Mouse (Mus musculus) splenic B cell, adult 2 months (primary cell): ENCODE results near the gene Strap.

ENCODE experiments used
- DNase-seq: peaks from one replicate; pipeline ENCODE4 v3.0.0-alpha.2; 2011; ENCODE audit warnings: low read depth, low spot score
- H3K27me3 ChIP-seq: 2 replicates; pipeline ENCODE4 v1.6.1; 2012; ENCODE audit warnings: mild to moderate bottlenecking, low read length, moderate library complexity, mixed read lengths; ENCODE audit not compliant: control insufficient read depth, poor library complexity, insufficient read depth, severe bottlenecking
- H3K36me3 ChIP-seq: 2 replicates; pipeline ENCODE4 v1.6.1; 2012; ENCODE audit warnings: mild to moderate bottlenecking, low read length, moderate library complexity, mixed read lengths; ENCODE audit not compliant: control insufficient read depth, poor library complexity, insufficient read depth, severe bottlenecking

The Strap gene

DNA sequence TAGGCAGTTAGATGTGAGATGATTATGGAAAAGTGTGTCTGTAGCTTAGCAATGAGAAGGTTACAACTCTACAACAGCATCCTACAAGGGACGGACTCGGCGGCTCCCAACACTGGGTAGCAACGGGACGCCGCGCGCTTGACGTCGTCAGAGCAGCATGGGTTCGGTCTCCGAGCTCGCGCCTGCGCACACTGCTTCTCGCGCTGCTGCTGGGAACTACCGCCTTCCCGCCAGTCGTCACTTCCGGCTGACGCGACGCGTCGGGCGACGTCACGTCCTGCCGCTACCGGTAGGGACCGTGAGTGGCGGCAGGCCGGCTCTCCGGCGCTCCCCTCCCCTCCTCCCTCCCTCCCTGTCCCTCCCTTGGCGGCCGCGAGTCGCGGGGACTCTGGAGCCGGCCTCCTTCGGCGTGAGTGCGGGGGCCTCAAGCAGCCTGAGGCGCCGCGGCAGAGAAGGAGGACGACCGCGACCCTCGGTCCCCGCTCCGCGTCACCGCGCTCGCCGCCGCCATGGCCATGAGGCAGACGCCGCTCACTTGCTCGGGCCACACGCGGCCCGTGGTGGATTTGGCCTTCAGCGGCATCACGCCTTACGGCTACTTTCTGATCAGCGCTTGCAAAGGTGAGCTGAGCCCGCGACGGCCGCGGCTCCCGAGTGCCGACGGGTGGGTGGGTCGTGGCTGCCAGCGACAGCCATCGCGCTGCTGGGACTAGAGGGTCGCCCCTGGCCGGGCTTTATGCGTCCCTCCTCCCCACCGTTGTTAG, at the start of gene Strap:
Gene Strap, plus strand, starts transcription at position 233 of the 764 bp plus-strand sequence.
- peak; percentile 99 for DNase-seq
- no peaks in the 10 kb centered on the region for H3K27me3 ChIP-seq
- H3K36me3 ChIP-seq, result peaks cover 4% of the 10 kb centered on the region; the same call in 1 of the 2 replicates

DNA sequence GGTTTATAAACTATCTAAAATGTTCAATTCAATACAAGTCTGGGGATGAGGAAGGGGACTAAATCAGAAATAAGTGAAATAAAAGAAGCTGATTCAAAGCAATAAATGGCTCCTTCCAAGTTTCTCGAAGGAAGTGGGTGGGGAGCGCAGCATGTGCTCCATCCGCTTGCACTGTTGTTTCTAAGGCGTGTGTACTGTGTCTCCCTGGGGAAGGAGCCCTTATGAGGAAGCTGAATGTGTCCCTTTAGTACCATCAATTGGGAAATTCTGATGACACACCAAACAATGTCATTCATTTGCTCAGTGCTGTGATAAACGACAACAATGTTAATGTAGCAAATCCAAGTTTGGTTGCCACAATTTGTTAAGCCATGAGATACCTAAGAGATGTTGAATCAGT, 47.2 kb upstream of the Strap start:
- Histone ChIP-seq H3K27me3 (no peaks in the 10 kb centered on the region), H3K36me3 (no peaks in the 10 kb centered on the region)
- DNase-seq, result no peak

DNA sequence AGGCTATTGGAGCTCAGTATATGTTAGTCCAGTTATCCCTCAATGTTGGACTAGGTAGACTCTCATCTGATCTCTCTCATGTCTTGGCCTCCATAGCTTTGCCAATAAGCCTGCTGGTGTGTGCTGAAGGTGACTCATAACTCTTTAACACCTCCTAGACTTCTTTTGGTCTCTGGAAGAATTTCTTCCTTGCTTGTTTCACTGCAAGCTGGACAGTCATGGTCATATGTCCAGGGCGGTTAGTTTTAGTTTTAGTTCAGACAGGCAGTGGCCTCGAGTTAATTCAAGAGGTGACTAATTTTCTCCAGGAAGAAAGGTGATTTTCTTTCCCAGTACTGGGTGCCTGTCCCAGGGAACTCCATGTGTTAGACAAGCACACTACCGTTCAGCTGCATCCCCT, 46.8 kb upstream of the Strap start:
- no peaks in the 10 kb centered on the region for H3K27me3 ChIP-seq
- no peak for DNase-seq
- no peaks in the 10 kb centered on the region for H3K36me3 ChIP-seq

DNA sequence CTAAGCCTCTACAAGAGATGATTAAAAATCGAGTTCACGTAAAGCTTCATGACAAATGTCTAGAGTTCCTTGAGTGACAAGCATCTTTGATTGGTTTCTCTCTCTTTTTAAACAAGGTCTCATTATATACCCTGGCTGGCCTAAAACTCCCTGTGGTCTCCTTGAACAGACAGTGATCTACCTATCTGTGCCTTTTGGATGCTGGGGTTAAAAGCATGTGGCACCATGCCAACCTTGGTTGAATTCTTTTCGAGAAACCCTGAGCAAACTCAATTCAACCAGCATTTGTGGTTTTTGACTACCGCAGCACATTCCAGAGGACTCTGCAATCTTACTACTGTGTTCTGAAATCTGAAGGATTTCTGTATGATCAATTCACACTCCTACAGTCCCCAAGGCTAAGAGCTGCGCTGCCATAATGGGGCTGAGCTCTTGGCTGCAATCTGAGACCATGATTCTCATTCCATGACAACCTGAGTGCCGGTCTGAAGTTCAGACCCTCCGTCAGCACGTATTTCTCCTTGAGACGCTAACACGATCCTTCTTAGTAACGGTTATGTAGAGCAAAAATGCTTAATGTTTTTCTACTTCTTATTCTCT, 46.3 kb upstream of the Strap start:
- H3K36me3 ChIP-seq, result no peaks in the 10 kb centered on the region
- no peaks in the 10 kb centered on the region for H3K27me3 ChIP-seq
- DNase-seq, result no peak

DNA sequence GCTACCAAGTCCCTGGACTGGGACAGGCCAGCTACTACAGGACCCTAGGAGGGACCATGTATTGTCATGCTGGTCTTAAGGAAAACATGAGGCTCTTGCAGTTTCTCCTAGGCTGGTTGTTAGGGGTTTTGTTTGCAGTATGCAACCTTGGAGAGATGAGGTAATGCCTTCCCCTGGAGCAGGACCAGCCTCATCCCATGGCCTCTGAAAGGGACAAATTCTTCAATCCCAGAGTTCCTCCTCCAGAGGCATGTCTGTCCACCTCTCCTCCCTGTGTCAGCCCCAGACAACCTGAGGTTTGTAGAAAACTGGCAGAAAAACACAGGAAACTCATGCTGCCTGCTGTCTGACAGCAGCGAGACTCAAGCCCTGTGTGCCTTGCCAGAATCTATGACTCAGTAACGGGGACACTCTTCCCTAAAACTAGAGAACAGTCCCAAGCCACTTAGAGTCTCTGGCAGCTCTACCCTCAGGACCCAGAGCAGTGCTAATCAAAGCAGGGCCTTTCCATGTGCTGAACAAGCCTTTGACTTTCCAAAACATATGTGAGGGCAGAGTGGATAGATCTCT, 44.2 kb upstream of the Strap start:
- no peak for DNase-seq
- H3K36me3 ChIP-seq, result no peaks in the 10 kb centered on the region
- H3K27me3 ChIP-seq, result no peaks in the 10 kb centered on the region

DNA sequence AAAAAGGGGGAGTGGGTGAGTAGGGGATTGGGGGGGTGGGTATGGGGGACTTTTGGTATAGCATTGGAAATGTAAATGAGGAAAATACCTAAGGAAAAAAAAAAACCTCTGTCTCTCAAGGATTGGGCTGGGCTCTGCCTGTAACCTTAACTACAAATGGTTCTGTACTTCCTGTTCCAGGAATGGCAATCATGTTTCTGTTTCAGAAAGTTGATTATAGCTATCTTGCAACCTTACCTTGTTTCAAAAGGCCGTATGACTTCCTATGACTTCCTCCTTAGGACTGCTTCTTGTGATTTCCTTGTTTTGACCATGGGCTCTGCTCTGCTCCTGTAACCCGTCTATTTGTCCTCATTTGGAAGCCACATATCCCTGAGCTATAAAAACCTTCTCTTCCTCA, 40.6 kb upstream of the Strap start:
- Histone ChIP-seq H3K27me3 (no peaks in the 10 kb centered on the region), H3K36me3 (no peaks in the 10 kb centered on the region)
- no peak for DNase-seq

DNA sequence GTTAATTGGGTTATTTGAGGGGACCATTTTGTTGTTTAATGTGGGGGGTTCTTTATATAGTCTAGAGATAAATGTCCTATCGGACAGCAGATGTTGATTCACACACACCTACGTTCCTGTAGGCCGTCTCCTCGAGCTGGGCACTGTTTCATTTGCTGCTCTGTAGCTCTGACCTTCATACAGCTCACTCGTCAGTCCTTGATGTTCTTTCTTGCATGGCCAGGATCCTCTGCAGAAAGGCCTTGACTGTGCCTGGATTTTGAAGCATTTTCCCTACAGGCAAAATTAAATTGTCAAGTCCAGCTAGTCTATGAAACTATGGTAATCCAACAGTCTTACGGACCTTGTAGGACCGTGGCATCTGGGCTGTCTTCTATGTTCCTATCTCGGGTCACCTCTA, 39.8 kb upstream of the Strap start:
- Histone ChIP-seq H3K27me3 (no peaks in the 10 kb centered on the region), H3K36me3 (no peaks in the 10 kb centered on the region)
- DNase-seq, result no peak

DNA sequence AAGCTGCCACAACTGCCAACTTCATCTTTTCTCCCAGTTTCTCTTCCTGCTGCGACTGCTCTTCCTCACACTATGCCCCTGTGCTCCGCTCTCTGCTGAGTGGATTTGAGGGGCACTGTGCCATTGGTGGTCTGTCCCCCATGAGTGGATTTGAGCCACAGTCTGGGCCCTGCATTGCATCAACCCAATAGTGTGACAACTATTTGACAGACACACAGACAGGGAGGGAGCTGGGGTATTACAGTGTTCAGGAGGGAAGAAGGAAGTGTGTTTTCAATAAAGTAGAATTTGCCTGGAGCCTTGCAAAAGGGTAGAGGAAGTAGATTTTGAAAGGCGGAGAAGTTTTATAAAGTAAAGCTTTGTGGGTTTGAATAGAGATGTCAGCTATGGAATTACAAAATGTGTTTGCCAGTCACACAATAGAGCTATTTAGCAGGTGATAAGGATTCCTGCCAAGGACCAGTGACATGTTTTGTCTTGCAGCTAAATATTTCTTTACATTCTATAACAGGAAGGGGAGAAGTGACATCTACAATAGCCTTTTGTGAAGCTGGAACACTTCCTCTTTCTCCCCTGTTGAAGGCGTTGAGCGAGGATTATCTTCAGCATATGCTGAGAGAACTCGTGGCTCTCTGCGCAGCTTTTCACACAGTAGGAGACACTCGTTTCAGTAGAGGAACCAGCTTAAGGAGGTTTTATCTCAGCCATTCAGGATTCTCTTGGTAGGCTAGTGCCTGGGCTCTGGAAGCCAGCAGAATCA, 38.3 kb upstream of the Strap start:
- peak; percentile 50 for DNase-seq
- H3K36me3 ChIP-seq, result no peaks in the 10 kb centered on the region
- no peaks in the 10 kb centered on the region for H3K27me3 ChIP-seq

DNA sequence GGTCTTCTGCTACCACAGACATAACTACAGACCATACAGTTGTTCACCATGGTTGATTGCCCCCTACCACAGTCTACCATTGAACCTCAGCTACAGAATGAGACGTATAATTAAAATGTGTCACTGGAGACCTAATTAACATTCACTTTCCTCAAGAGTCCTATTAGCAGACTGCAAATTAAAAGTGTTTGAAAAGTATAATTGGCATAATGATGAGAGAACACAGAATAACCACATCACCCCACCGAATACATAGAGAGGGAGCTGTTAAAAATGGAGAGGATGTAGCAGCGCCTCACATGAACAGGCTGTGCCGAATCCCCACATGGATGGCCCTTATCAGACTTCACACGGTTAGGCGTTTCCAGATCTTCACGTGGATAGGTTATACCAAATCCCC, 35.4 kb upstream of the Strap start:
- DNase-seq, result no peak
- Histone ChIP-seq H3K36me3 (no peaks in the 10 kb centered on the region), H3K27me3 (no peaks in the 10 kb centered on the region)

DNA sequence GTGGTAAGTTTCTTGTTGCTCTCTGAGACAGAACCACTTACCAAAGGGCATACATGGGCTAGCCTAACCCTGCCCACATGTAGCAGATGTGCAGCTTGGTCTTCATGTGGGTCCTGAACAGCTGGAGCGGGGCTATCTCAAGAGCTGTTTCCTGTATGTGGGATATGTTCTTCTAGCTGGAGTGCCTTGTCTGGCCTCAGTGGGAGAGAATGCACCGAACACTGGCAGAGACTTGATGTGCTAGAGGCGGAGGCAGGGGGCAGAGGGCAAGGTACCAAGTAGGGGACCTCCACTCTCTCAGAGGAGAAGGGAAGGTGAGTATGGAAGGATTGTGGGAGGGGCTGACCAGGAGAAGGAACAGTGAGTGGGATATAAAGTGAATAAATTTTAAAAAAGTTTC, 32.7 kb upstream of the Strap start:
- no peaks in the 10 kb centered on the region for H3K36me3 ChIP-seq
- no peaks in the 10 kb centered on the region for H3K27me3 ChIP-seq
- DNase-seq, result no peak

DNA sequence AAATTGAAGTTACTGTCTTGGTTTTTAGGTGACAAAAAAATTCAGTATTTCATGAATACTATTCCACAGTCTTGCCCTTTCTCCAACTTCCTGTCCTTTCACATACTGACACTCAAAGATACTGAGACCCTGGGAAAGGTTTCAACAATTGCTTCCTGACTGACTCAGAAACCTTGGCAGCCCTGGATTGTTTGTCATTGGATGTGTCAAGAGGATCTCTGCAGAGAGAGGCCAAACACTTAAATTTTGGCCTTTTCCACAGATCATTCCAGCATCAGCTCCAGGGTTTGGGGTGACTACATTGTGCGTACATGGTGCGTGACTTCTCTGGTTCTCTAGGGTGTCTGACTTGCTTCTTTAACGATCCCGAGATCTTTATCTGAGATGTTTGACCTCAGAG, 32.0 kb upstream of the Strap start:
- no peak for DNase-seq
- Histone ChIP-seq H3K27me3 (no peaks in the 10 kb centered on the region), H3K36me3 (no peaks in the 10 kb centered on the region)

DNA sequence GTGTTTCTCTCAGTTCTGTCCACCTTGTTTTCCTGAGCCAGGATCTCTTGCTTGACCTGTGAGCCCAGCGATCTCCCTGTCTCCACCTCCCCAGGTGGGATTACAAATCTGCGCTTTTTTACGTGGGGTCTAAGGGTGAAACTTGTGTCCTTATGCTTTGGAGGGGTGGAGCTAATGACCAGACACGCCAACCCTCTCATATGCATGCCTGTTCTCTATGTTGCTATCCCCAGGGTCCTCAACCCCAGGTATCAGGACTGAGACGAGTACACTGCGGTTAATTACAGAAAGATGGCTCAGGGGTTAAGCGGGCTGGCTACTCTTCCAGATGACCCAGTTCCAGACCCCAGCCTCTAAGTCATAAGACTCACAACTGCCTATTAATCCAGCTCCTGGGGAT, 31.4 kb upstream of the Strap start:
- no peak for DNase-seq
- Histone ChIP-seq H3K27me3 (no peaks in the 10 kb centered on the region), H3K36me3 (no peaks in the 10 kb centered on the region)

DNA sequence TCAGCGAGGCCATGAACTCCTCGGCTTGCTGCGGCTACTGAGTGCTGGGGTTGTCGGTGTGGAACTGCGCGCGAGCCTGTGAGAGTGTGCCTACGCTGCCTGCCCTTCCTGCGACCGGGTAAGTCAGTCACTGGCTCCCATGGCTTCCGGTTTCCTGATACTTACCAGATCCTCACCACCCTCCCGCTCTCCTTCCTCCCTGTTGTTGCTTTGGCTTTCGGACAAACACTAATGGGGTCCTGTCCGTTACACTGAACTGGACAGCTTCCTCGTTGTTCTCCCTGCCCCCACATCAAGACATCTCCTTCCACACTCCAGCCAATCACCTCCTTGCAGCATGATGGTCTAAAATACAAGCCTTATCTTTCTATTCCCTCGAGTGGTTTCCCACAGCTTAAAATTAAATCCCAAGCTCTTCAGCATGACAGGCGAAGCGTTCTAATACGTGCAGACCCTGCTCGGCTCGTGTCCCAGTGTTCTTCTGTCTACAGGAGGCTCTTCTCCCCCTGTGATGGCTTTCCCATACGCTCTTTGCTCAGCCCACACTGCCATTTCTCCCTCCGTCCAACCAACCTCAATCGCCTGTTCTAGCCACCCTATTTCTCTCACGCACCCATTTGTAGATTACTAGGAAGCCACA, 30.5 kb upstream of the Strap start:
- Histone ChIP-seq H3K36me3 (no peaks in the 10 kb centered on the region), H3K27me3 (no peaks in the 10 kb centered on the region)
- no peak for DNase-seq

DNA sequence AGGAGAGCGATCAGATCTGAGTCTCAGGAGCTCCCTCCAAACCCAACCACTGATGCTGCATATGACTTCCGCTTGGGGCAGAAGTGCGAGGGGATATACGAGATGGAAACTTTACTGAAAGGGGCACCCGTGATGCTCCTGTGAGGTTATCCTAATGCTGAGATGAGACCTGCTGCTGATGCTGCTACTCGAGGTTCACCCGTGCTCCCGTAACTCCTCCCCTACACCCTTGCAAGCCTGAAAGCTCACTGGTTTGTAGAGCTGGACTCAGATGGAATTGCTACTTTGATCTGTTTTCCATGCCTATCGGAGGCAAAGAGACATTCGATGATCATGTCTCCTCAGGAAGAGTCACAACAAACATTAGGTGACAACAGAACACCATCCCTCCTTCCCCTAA, 28.7 kb upstream of the Strap start:
- no peak for DNase-seq
- H3K36me3 ChIP-seq, result no peaks in the 10 kb centered on the region

More for the DNA sequence above, 28.7 kb upstream of the Strap start:
- H3K27me3 ChIP-seq, result no peaks in the 10 kb centered on the region
